Mouse (Mus musculus) intestine, postnatal 0 days (tissue): ENCODE data around the gene Eif3c. TPM values are rescaled to one million over a fixed set of nuclear protein-coding genes. Genes with fewer than 3 reads are reported as not detected.

Experiments used
- ATAC-seq: fragments of 200-750 bp; cut with Nextera tagmentation; 2 replicates; pipeline ENCODE4 v1.8.0; 2017; ENCODE audit warnings: mild to moderate bottlenecking, moderate TSS enrichment, moderate library complexity
- H3K27ac ChIP-seq: fragments of 300-500 bp; sonication (generic); 2 replicates; pipeline ENCODE4 v1.5.1; 2014; ENCODE audit warnings: mild to moderate bottlenecking, low read depth, low read length, moderate library complexity
- H3K27me3 ChIP-seq: fragments of 300-500 bp; sonication (generic); replicated peaks from 2 replicates; pipeline ENCODE4 v1.6.1; 2014; ENCODE audit warnings: low read length, mixed read lengths; ENCODE audit not compliant: control insufficient read depth, insufficient read depth
- H3K36me3 ChIP-seq: fragments of 300-500 bp; sonication (generic); 2 replicates; pipeline ENCODE4 v1.6.1; 2014; ENCODE audit warnings: mild to moderate bottlenecking, moderate library complexity; ENCODE audit not compliant: control insufficient read depth, insufficient read depth
- H3K4me1 ChIP-seq: fragments of 300-500 bp; sonication (generic); replicated peaks from 2 replicates; pipeline ENCODE4 v1.6.1; 2014; ENCODE audit warnings: antibody characterized with exemption, low read length, mixed read lengths; ENCODE audit not compliant: control insufficient read depth, insufficient read depth
- H3K4me2 ChIP-seq: fragments of 300-500 bp; sonication (generic); replicated peaks from 2 replicates; pipeline ENCODE4 v1.6.1; 2014; ENCODE audit warnings: low read depth, mild to moderate bottlenecking, moderate library complexity
- H3K4me3 ChIP-seq: fragments of 300-500 bp; sonication (generic); 2 replicates; pipeline ENCODE4 v1.5.1; 2014; ENCODE audit warnings: low read depth, low read length
- H3K9ac ChIP-seq: fragments of 300-500 bp; sonication (generic); 2 replicates; pipeline ENCODE4 v1.6.1; 2014; ENCODE audit warnings: mild to moderate bottlenecking, low read depth, low read length
- H3K9me3 ChIP-seq: fragments of 300-500 bp; sonication (generic); 2 replicates; pipeline ENCODE4 v1.6.1; 2016; ENCODE audit warnings: mixed run types; ENCODE audit not compliant: control insufficient read depth
- CTCF ChIP-seq: sonication (generic); IDR thresholded peaks from 2 replicates; pipeline ENCODE4 v1.5.1; 2016; ENCODE audit warnings: low read depth, mild to moderate bottlenecking, control low read depth, antibody characterized with exemption, moderate library complexity
- WGBS: fragments of 180-500 bp; shearing (Covaris S2); extraction: QIAGEN DNeasy Blood & Tissue Kit; methylation state at CpG from one replicate; pipeline ENCODE4 v1.1.7; 2014; 5-methylcytosine and 5-hydroxymethylcytosine counted together
- polyA plus RNA-seq: library from polyadenylated mRNA; unstranded; fragments of >200 nt; fragmentation: Nextera tagmentation; extraction: Ambion mirVana; gene quantifications from 2 replicates; pipeline ENCODE4 v1.2.1, GENCODE M21; 2015

Eif3c gene
- polyA plus RNA-seq, 1 experiment from 2014 or later = 141 TPM

DNA sequence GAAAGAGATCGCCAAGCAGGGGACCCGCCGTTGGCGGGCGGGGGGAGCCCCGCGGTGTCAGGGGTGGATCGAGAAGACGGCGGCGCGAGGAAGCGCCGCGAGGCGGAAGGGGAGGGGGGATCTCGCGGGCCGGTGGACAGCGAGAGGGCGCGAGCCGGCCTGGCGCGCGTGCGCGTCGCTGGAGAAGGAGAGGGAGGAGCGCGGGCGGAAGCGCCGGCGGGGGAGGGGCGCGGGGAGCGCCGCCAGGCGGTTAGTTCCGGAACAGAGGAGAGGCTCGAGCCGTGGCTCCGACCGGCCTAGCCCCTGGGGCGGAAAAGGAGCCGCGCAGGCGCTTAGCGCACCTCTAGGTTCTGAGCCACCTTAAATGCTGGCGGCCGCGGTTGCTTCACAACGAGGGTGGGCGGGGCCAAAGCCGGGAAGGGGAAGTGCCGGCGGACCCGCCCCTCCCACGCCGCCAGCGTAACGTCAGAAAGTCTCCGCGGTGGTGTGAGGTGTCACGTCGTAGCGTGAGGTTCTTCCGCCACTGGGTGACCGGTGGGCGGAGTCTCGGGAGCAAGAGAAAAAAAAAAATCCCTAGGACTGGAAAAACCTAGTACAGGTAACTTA lies 62.8 kb downstream of the Eif3c start, which contains the start of gene Atxn2l:
Gene Atxn2l, minus strand, starts transcription at position 165 of the 606 bp plus-strand sequence.
- WGBS = under 1% methylated on average over 62 of the region's 72 CpGs
- Histone ChIP-seq H3K4me1 (no peaks in the 10 kb centered on the region), H3K9me3 (no peaks in the 10 kb centered on the region), H3K4me3 (peak within 1 kb of the TSS; percentile 80), H3K36me3 (peaks cover 26% of the 10 kb centered on the region), H3K9ac (peak within 1 kb of the TSS; percentile 97), H3K27ac (peak within 1 kb of the TSS; percentile 98), H3K4me2 (peak within 1 kb of the TSS; percentile 65), H3K27me3 (no peaks in the 10 kb centered on the region)
- peak; percentile 95 for ATAC-seq
- peak; percentile 83 for TF ChIP-seq CTCF

- peak overlapping the region; percentile 97 for H3K9ac ChIP-seq
- TF ChIP-seq CTCF = no peak
- peaks cover 32% of the 10 kb centered on the region for H3K36me3 ChIP-seq
- no peak for ATAC-seq
- H3K9me3 ChIP-seq = no peaks in the 10 kb centered on the region
- no peaks in the 10 kb centered on the region for H3K4me1 ChIP-seq
- H3K27ac ChIP-seq = peak overlapping the region; percentile 98
- peak overlapping the region; percentile 80 for H3K4me3 ChIP-seq
- H3K27me3 ChIP-seq = no peaks in the 10 kb centered on the region
- H3K4me2 ChIP-seq = peak overlapping the region; percentile 65
- under 1% methylated on average over 40 of the region's 40 CpGs for WGBS
Observed at GRCm38 (mm10) chr7:126502751-126503150, 63.5 kb downstream of the Eif3c start.

- no peaks in the 10 kb centered on the region for H3K4me1 ChIP-seq
- TF ChIP-seq CTCF = no peak
- peak overlapping the region; percentile 65 for H3K4me2 ChIP-seq
- H3K36me3 ChIP-seq = peaks cover 38% of the 10 kb centered on the region
- peak; percentile 74 for ATAC-seq
- H3K27me3 ChIP-seq = no peaks in the 10 kb centered on the region
- H3K4me3 ChIP-seq = peak overlapping the region; percentile 80
- H3K9ac ChIP-seq = peak overlapping the region; percentile 97
- under 1% methylated on average over 52 of the region's 57 CpGs for WGBS
- H3K9me3 ChIP-seq = no peaks in the 10 kb centered on the region
- H3K27ac ChIP-seq = peak overlapping the region; percentile 98
Observed at GRCm38 (mm10) chr7:126502023-126502741, 64.0 kb downstream of the Eif3c start.

DNA sequence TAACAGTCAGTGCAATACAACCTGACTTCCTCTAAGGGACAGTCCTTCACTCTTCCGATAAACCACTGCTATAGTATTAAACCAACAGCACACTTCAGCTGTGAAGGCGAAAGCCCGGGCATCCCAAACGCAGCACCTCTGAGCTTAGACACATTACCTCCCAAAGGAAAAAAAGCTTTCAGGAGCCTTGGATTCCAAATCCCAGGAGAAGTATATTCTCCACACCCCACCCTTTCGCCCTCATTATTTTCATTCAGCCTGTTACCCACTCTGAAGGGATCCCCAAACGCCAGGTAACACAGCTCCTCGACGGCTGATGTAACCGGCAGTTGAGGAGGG lies 64.6 kb downstream of the Eif3c start:
- H3K4me3 ChIP-seq = peak overlapping the region; percentile 80
- H3K27ac ChIP-seq = peak overlapping the region; percentile 98
- peaks cover 43% of the 10 kb centered on the region for H3K36me3 ChIP-seq
- no peaks in the 10 kb centered on the region for H3K9me3 ChIP-seq
- no peak for ATAC-seq
- 2% methylated on average over 9 of the region's 9 CpGs for WGBS
- no peaks in the 10 kb centered on the region for H3K4me1 ChIP-seq
- peak overlapping the region; percentile 97 for H3K9ac ChIP-seq
- peak overlapping the region; percentile 65 for H3K4me2 ChIP-seq
- H3K27me3 ChIP-seq = no peaks in the 10 kb centered on the region
- no peak for TF ChIP-seq CTCF

GRCm38 (mm10) chr7:126499416-126499815 lies 66.8 kb downstream of the Eif3c start:
- WGBS = 92% methylated on average over 7 of the region's 7 CpGs

GRCm38 (mm10) chr7:126497966-126498365 lies 68.2 kb downstream of the Eif3c start:
- Histone ChIP-seq H3K36me3 (peaks cover 79% of the 10 kb centered on the region), H3K4me2 (no peak overlapping the region), H3K27ac (no peak overlapping the region), H3K4me1 (no peaks in the 10 kb centered on the region), H3K27me3 (no peaks in the 10 kb centered on the region), H3K9me3 (no peaks in the 10 kb centered on the region), H3K4me3 (no peak overlapping the region), H3K9ac (no peak overlapping the region)
- WGBS = 91% methylated on average over 12 of the region's 12 CpGs
- ATAC-seq = no peak
- TF ChIP-seq CTCF = no peak

More at GRCm38 (mm10) chr7:126499416-126499815, 66.8 kb downstream of the Eif3c start:
- no peaks in the 10 kb centered on the region for H3K4me1 ChIP-seq
- H3K36me3 ChIP-seq = peaks cover 65% of the 10 kb centered on the region
- ATAC-seq = no peak
- H3K4me3 ChIP-seq = no peak overlapping the region
- H3K9ac ChIP-seq = no peak overlapping the region
- no peaks in the 10 kb centered on the region for H3K27me3 ChIP-seq
- no peak overlapping the region for H3K4me2 ChIP-seq
- no peak for TF ChIP-seq CTCF
- H3K27ac ChIP-seq = no peak overlapping the region
- no peaks in the 10 kb centered on the region for H3K9me3 ChIP-seq
